Mouse (Mus musculus) myocyte (in vitro differentiated cells): ENCODE results near the gene Slc22a12.

ENCODE experiments used
- CEBPB ChIP-seq: IDR thresholded peaks from 2 replicates; pipeline ENCODE4 v1.6.1; 2011; ENCODE audit warnings: mild to moderate bottlenecking, moderate library complexity; ENCODE audit not compliant: poor library complexity, insufficient read depth, severe bottlenecking
- E2F4 ChIP-seq: IDR thresholded peaks from one replicate; pipeline ENCODE4 v1.6.1; 2011; ENCODE audit warnings: mild to moderate bottlenecking, control low read depth, moderate library complexity; ENCODE audit not compliant: insufficient read depth
- MAX ChIP-seq: IDR thresholded peaks from one replicate; pipeline ENCODE4 v1.6.1; 2011; ENCODE audit warnings: low read depth, mild to moderate bottlenecking, control low read depth
- MYOD1 ChIP-seq, 3 experiments: IDR thresholded peaks; one replicate each; pipeline ENCODE4 v1.6.1; 2011; ENCODE audit warnings: control low read depth in 2 of 3, low read depth in 2 of 3, mild to moderate bottlenecking in 2 of 3, moderate library complexity in 1 of 3; ENCODE audit not compliant: insufficient read length in 2 of 3, control insufficient read depth in 1 of 3
- MYOG ChIP-seq, 3 experiments: IDR thresholded peaks; one replicate each; pipeline ENCODE4 v1.6.1; 2011; ENCODE audit warnings: control low read depth in 2 of 3, low read depth in 2 of 3, mild to moderate bottlenecking in 2 of 3; ENCODE audit not compliant: insufficient read length in 2 of 3, control insufficient read depth in 1 of 3, insufficient read depth in 1 of 3
- POLR2A ChIP-seq: IDR thresholded peaks from one replicate; pipeline ENCODE4 v1.6.1; 2011; ENCODE audit warnings: low read depth, mild to moderate bottlenecking, control low read depth, moderate library complexity; ENCODE audit not compliant: insufficient read length
- POLR2AphosphoS2 ChIP-seq: IDR thresholded peaks from one replicate; pipeline ENCODE4 v1.6.1; 2011; ENCODE audit warnings: low read depth, control low read depth; ENCODE audit not compliant: insufficient read length
- SRF ChIP-seq: IDR thresholded peaks from one replicate; pipeline ENCODE4 v1.6.1; 2011; ENCODE audit warnings: low read depth; ENCODE audit not compliant: control insufficient read depth, insufficient read length
- TCF12 ChIP-seq: IDR thresholded peaks from one replicate; pipeline ENCODE4 v1.6.1; 2011; ENCODE audit warnings: mild to moderate bottlenecking, control low read depth; ENCODE audit not compliant: poor library complexity, insufficient read depth, severe bottlenecking
- TCF3 ChIP-seq: IDR thresholded peaks from one replicate; pipeline ENCODE4 v1.6.1; 2011; ENCODE audit warnings: low read depth, control low read depth; ENCODE audit not compliant: insufficient read length
- USF1 ChIP-seq: IDR thresholded peaks from one replicate; pipeline ENCODE4 v1.6.1; 2011; ENCODE audit warnings: low read depth, mild to moderate bottlenecking, control low read depth, moderate library complexity

DNA sequence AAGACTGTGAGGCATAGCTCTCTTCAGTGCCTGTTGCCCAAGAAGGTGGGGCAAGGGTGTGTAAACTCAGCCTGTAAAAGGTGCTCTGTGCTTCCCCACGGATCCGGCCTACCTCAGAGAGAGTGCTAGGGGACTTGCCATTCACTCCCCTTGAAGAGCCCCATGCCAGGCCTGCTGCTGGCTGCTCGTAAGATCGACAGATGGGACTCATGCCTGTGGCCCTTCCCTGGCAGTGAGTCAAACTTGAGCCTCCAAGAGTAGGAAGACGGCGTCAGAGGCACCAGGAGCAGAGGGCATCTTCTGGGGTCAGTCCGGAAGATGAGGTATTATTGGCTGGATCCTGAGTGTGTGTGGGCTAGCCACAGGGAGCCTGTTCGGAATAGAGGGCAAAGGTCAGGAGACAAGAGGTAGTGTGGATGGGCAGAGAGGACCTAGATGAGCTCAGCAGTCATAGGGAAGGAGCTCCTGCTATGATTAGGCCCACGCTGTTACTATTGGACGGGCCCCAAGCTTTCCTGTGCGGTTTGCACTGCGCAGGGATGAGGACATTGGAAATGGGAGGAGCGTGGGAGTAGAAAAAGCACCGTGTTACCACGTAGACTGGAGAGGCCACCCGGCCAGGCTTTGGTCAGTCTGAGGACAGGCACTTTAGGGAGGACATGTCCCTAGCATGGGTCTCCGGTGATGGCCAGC is 14.8 kb downstream of the Slc22a12 start:
- no peak for TF ChIP-seq MAX
- TF ChIP-seq POLR2A: no peak
- no peak for TF ChIP-seq USF1
- no peak for TF ChIP-seq TCF12
- no peak for TF ChIP-seq POLR2AphosphoS2
- TF ChIP-seq CEBPB: no peak
- no peak for TF ChIP-seq E2F4
- TF ChIP-seq MYOG (IDR thresholded peaks at IDR 0.05; ENCODE audit: control insufficient read depth in 1 of 3, insufficient read depth in 1 of 3, insufficient read length in 2 of 3, low read depth in 2 of 3): no peak
- TF ChIP-seq SRF: no peak
- no peak for TF ChIP-seq TCF3
- no peak for TF ChIP-seq MYOD1 (IDR thresholded peaks at IDR 0.05; ENCODE audit: control insufficient read depth in 1 of 3, insufficient read length in 2 of 3, low read depth in 2 of 3)
